8 mouse cellular contexts compared by ENCODE assay signal in the genomic region with DNA sequence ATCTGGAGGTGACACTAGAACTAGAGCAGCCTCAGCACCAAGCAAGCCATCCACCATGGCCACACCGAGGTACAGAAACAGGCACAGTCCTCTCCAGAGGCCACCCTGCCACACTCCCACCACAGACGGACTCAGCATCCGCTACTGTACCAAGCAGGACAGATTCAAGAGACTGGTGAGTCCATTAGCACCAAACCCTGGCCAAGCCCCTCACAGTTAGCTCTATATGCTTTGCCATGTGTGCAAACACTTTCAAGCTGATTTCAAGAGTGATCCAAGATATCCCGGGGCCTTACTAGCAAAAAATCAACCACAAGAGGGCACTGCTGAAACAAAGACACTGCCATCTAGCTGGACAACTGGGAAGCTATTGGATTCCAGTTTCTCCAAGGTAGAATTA. TPM values are rescaled to one million over a fixed set of nuclear protein-coding genes. Genes with fewer than 3 reads are reported as not detected.
A peak's percentile ranks its signal among the peaks of the same experiment; 100 is the strongest.
DNase-seq lines count a peak whose midpoint lies in the region; ATAC-seq and TF ChIP-seq lines count a peak whose summit lies in the region.

No protein-coding gene starts in this region.

- H3K36me3 ChIP-seq in neural tube, embryonic 15.5 days, result no peaks in the 10 kb centered on the region
- H3K36me3 ChIP-seq in forebrain, embryonic 12.5 days (replicated peaks), result no peaks in the 10 kb centered on the region; the same call in 1 of the 2 replicates
- H3K36me3 ChIP-seq in limb, embryonic 12.5 days, result no peaks in the 10 kb centered on the region

- peak; percentile 34 for DNase-seq in neural tube, embryonic 10.5 days (ENCODE audit: extremely low spot score, low spot score)
- DNase-seq in brain, embryonic 14.5 days (ENCODE audit: low read depth), result peak; percentile 76
- DNase-seq in kidney, adult 9 months, result peak; percentile 79
- peak; percentile 84 for DNase-seq in retina, embryonic 14.5 days (ENCODE audit: low spot score)
- no peak for DNase-seq in ovary, adult 18-20 months (ENCODE audit: low spot score)

- no peak overlapping the region for H3K4me2 ChIP-seq in neural tube, embryonic 15.5 days
- no peak overlapping the region for H3K4me2 ChIP-seq in forebrain, embryonic 12.5 days
- no peak overlapping the region for H3K4me2 ChIP-seq in limb, embryonic 12.5 days

- no peaks in the 10 kb centered on the region for H3K4me1 ChIP-seq in neural tube, embryonic 15.5 days
- H3K4me1 ChIP-seq in forebrain, embryonic 12.5 days, result no peaks in the 10 kb centered on the region
- H3K4me1 ChIP-seq in limb, embryonic 12.5 days (replicated peaks), result no peaks in the 10 kb centered on the region

- no peak overlapping the region for H3K9ac ChIP-seq in neural tube, embryonic 15.5 days (replicated peaks)
- no peak overlapping the region for H3K9ac ChIP-seq in forebrain, embryonic 12.5 days
- no peak overlapping the region for H3K9ac ChIP-seq in limb, embryonic 12.5 days (replicated peaks)

- no peak for TF ChIP-seq POLR2A in brain, embryonic 14.5 days (IDR thresholded peaks at IDR 0.05; ENCODE audit: borderline replicate concordance, extremely low read depth, insufficient read depth, insufficient read length, poor library complexity, severe bottlenecking)

- no peaks in the 10 kb centered on the region for H3K27me3 ChIP-seq in neural tube, embryonic 15.5 days (replicated peaks)
- no peaks in the 10 kb centered on the region for H3K27me3 ChIP-seq in forebrain, embryonic 12.5 days
- no peaks in the 10 kb centered on the region for H3K27me3 ChIP-seq in limb, embryonic 12.5 days

- 70% methylated on average over 4 of the region's 4 CpGs for WGBS in neural tube, embryonic 15.5 days
- 73% methylated on average over 4 of the region's 4 CpGs for WGBS in forebrain, embryonic 12.5 days
- WGBS in limb, embryonic 12.5 days, result 61% methylated on average over 4 of the region's 4 CpGs

- no peak overlapping the region for H3K4me3 ChIP-seq in neural tube, embryonic 15.5 days (replicated peaks)
- no peak overlapping the region for H3K4me3 ChIP-seq in forebrain, embryonic 12.5 days (replicated peaks)
- no peak overlapping the region for H3K4me3 ChIP-seq in limb, embryonic 12.5 days (replicated peaks)

- H3K27ac ChIP-seq in neural tube, embryonic 15.5 days (replicated peaks), result no peak overlapping the region
- H3K27ac ChIP-seq in forebrain, embryonic 12.5 days, result no peak overlapping the region
- H3K27ac ChIP-seq in limb, embryonic 12.5 days, result no peak overlapping the region

- no peaks in the 10 kb centered on the region for H3K9me3 ChIP-seq in neural tube, embryonic 15.5 days (replicated peaks)
- H3K9me3 ChIP-seq in forebrain, embryonic 12.5 days, result no peaks in the 10 kb centered on the region
- no peaks in the 10 kb centered on the region for H3K9me3 ChIP-seq in limb, embryonic 12.5 days

- TF ChIP-seq CTCF in brain, embryonic 14.5 days (IDR thresholded peaks at IDR 0.05; ENCODE audit: borderline replicate concordance, extremely low read depth, insufficient read depth, insufficient read length), result peak; percentile 73

- no peak for ATAC-seq in neural tube, embryonic 15.5 days (ENCODE audit: low FRiP score)
- peak; percentile 44; the same call in 1 of the 2 replicates for ATAC-seq in forebrain, embryonic 12.5 days (ENCODE audit: low FRiP score)
- ATAC-seq in limb, embryonic 12.5 days (ENCODE audit: insufficient number of reproducible peaks, insufficient read depth, low FRiP score, low TSS enrichment, low read depth), result 0 out of 2 replicates have a peak, but pooled peaks have one; percentile 26

RNA-seq across cellular contexts. Expression of a gene that starts 41.9 kb away (rescaled TPM):
- 3.1 and 4.0 TPM in 2 replicates for polyA plus RNA-seq in neural tube, embryonic 15.5 days (2015; fragmentation: Nextera tagmentation; extraction: Ambion mirVana)
- polyA plus RNA-seq in brain, embryonic 14.5 days (2012; rRNA removed), result 4.2 and 6.8 TPM in 2 replicates
- polyA plus RNA-seq in forebrain, embryonic 12.5 days (2016; fragmentation: Nextera tagmentation; extraction: Ambion mirVana), result 6.5 and 7.3 TPM in 2 replicates
- polyA plus RNA-seq in limb, embryonic 12.5 days (2016; fragmentation: Nextera tagmentation; extraction: Ambion mirVana), result 14.7 and 16.4 TPM in 2 replicates
